Mouse (Mus musculus) lung, postnatal 0 days (tissue): ENCODE results near the gene Mob3c. TPM values are rescaled to one million over a fixed set of nuclear protein-coding genes. Genes with fewer than 3 reads are reported as not detected.

Experiments used
- ATAC-seq: fragments of 200-750 bp; cut with Nextera tagmentation; 2 replicates; pipeline ENCODE4 v1.8.0; 2017; ENCODE audit warnings: moderate library complexity
- DNase-seq: peaks from one replicate; pipeline ENCODE4 v3.0.0-alpha.2; 2016; ENCODE audit warnings: low spot score
- H3K27ac ChIP-seq: fragments of 300-500 bp; sonication (generic); 2 replicates; pipeline ENCODE4 v1.5.1; 2014; ENCODE audit warnings: antibody characterized with exemption, mild to moderate bottlenecking, low read length, mixed read lengths
- H3K27me3 ChIP-seq: fragments of 300-500 bp; sonication (generic); replicated peaks from 2 replicates; pipeline ENCODE4 v1.6.1; 2014; ENCODE audit warnings: low read length, mixed read lengths; ENCODE audit not compliant: insufficient read depth
- H3K36me3 ChIP-seq: fragments of 300-500 bp; sonication (generic); 2 replicates; pipeline ENCODE4 v1.6.1; 2014; ENCODE audit warnings: low read length, mixed read lengths; ENCODE audit not compliant: insufficient read depth
- H3K4me1 ChIP-seq: fragments of 300-500 bp; sonication (generic); 2 replicates; pipeline ENCODE4 v1.6.1; 2014; ENCODE audit warnings: antibody characterized with exemption, low read depth, low read length, mixed read lengths; ENCODE audit not compliant: insufficient read depth
- H3K4me2 ChIP-seq: fragments of 300-500 bp; sonication (generic); replicated peaks from 2 replicates; pipeline ENCODE4 v1.6.1; 2014; ENCODE audit warnings: low read depth, mild to moderate bottlenecking, low read length, moderate library complexity, mixed read lengths
- H3K4me3 ChIP-seq: fragments of 300-500 bp; sonication (generic); 2 replicates; pipeline ENCODE4 v1.5.1; 2014; ENCODE audit warnings: low read depth, low read length
- H3K9ac ChIP-seq: fragments of 300-500 bp; sonication (generic); replicated peaks from 2 replicates; pipeline ENCODE4 v1.6.1; 2014; ENCODE audit warnings: low read depth, mild to moderate bottlenecking
- H3K9me3 ChIP-seq: fragments of 300-500 bp; sonication (generic); 2 replicates; pipeline ENCODE4 v1.6.1; 2016; ENCODE audit warnings: low read length, mixed read lengths
- CTCF ChIP-seq: IDR thresholded peaks from 2 replicates; pipeline ENCODE4 v1.5.1; 2016; ENCODE audit warnings: antibody characterized with exemption, mild to moderate bottlenecking
- EP300 ChIP-seq: IDR thresholded peaks from 2 replicates; pipeline ENCODE4 v1.6.1; 2016; ENCODE audit warnings: antibody characterized with exemption, mild to moderate bottlenecking, control low read depth
- WGBS: fragments of 180-500 bp; shearing (Covaris S2); extraction: QIAGEN DNeasy Blood & Tissue Kit; methylation state at CpG from one replicate; pipeline ENCODE4 v1.1.7; 2014; 5-methylcytosine and 5-hydroxymethylcytosine counted together
- polyA plus RNA-seq: library from polyadenylated mRNA; unstranded; fragments of >200 nt; fragmentation: Nextera tagmentation; extraction: Ambion mirVana; gene quantifications from 2 replicates; pipeline ENCODE4 v1.2.1, GENCODE M21; 2015

Gene Mob3c
- polyA plus RNA-seq, 1 experiment from 2014 or later: 14.8 TPM

- Histone ChIP-seq H3K9me3 (no peaks in the 10 kb centered on the region), H3K9ac (no peak overlapping the region), H3K4me1 (no peaks in the 10 kb centered on the region), H3K36me3 (peaks cover 15% of the 10 kb centered on the region; the same call in 1 of the 2 replicates), H3K4me3 (no peak overlapping the region), H3K27me3 (no peaks in the 10 kb centered on the region), H3K27ac (no peak overlapping the region), H3K4me2 (no peak overlapping the region)
- DNase-seq (no peak), ATAC-seq (no peak; the same call in 1 of the 2 replicates)
- TF ChIP-seq CTCF: no peak
- no peak for TF ChIP-seq EP300
- 49% methylated on average over 8 of the region's 8 CpGs for WGBS
Observed at GRCm38 (mm10) chr4:115848990-115849677, 21.2 kb downstream of the Mob3c start.

- Histone ChIP-seq H3K36me3 (peaks cover 19% of the 10 kb centered on the region; the same call in 1 of the 2 replicates), H3K4me1 (no peaks in the 10 kb centered on the region), H3K4me2 (no peak overlapping the region), H3K27ac (no peak overlapping the region), H3K4me3 (no peak overlapping the region), H3K9ac (no peak overlapping the region), H3K27me3 (no peaks in the 10 kb centered on the region), H3K9me3 (no peaks in the 10 kb centered on the region)
- 74% methylated on average over 2 of the region's 2 CpGs for WGBS
- peak; percentile 33 for DNase-seq
- no peak for ATAC-seq
- TF ChIP-seq EP300: 0 out of 2 replicates have a peak, but pooled peaks have one; percentile 17
- no peak for TF ChIP-seq CTCF
Observed at GRCm38 (mm10) chr4:115850111-115850510, 22.2 kb downstream of the Mob3c start.

DNA sequence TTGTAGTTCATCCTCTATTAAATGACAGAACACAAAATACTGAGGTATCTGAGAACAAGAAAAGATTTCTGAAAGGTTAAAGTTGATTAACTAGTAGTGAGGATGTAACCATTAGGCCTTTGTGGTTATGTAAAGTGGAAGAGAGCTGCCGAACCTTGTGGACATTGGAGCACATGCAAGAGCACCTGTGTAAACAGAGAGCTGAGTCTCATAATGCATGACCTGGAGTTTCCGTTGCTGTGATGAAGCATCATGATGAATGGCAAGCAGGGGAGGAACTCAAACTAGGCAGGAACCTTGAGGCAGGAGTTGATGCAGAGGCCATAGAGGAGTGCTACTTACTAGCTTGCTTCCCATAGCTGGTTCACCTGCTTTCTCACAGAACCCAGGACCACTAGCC lies 22.7 kb downstream of the Mob3c start:
- Histone ChIP-seq H3K27me3 (no peaks in the 10 kb centered on the region), H3K9ac (no peak overlapping the region), H3K27ac (no peak overlapping the region), H3K4me2 (no peak overlapping the region), H3K36me3 (peaks cover 19% of the 10 kb centered on the region; the same call in 1 of the 2 replicates), H3K4me3 (no peak overlapping the region), H3K9me3 (no peaks in the 10 kb centered on the region), H3K4me1 (no peaks in the 10 kb centered on the region)
- DNase-seq: no peak
- no peak for TF ChIP-seq EP300
- TF ChIP-seq CTCF: no peak
- WGBS: 26% methylated on average over 2 of the region's 2 CpGs
- no peak for ATAC-seq

DNA sequence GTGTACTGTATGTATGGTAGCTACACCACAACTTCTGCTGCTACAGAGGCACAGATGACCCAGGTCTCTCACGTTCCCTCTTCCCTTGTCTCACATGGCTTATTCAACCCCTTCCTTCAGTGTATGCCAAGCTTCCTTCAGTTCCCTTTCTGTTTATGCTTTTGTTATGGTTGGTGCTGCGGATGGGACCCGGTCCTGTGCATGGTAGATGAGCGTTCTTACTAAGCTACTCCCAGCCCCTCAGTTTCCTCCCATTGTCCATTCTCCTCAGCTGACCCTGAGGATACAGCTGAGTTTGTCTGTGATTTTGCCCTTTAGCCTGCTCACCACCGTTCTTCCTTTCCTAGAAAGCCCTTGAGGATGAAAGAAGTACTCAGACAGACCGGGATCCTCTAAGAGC lies 23.7 kb downstream of the Mob3c start:
- no peaks in the 10 kb centered on the region for H3K4me1 ChIP-seq
- no peaks in the 10 kb centered on the region for H3K27me3 ChIP-seq
- no peak overlapping the region for H3K4me3 ChIP-seq
- no peak overlapping the region for H3K9ac ChIP-seq
- 60% methylated on average over 6 of the region's 6 CpGs for WGBS
- ATAC-seq (peak; percentile 63), DNase-seq (peak; percentile 22)
- TF ChIP-seq EP300 (peak; percentile 19; the same call in 1 of the 2 replicates), CTCF (no peak)
- no peak overlapping the region for H3K4me2 ChIP-seq
- no peak overlapping the region for H3K27ac ChIP-seq
- H3K9me3 ChIP-seq: no peaks in the 10 kb centered on the region
- H3K36me3 ChIP-seq: peaks cover 20% of the 10 kb centered on the region; the same call in 1 of the 2 replicates

GRCm38 (mm10) chr4:115855100-115855499 lies 27.2 kb downstream of the Mob3c start:
- Histone ChIP-seq H3K4me3 (no peak overlapping the region), H3K9me3 (no peaks in the 10 kb centered on the region), H3K27me3 (no peaks in the 10 kb centered on the region), H3K4me1 (no peaks in the 10 kb centered on the region), H3K36me3 (peaks cover 28% of the 10 kb centered on the region), H3K27ac (no peak overlapping the region), H3K9ac (no peak overlapping the region), H3K4me2 (no peak overlapping the region)
- TF ChIP-seq CTCF: no peak
- TF ChIP-seq EP300: no peak
- no peak for ATAC-seq
- DNase-seq: no peak
- 64% methylated on average over 6 of the region's 6 CpGs for WGBS

- ATAC-seq (no peak), DNase-seq (no peak)
- TF ChIP-seq EP300 (no peak), CTCF (no peak)
- no peaks in the 10 kb centered on the region for H3K27me3 ChIP-seq
- no peak overlapping the region for H3K9ac ChIP-seq
- H3K27ac ChIP-seq: no peak overlapping the region
- H3K9me3 ChIP-seq: no peaks in the 10 kb centered on the region
- H3K36me3 ChIP-seq: peaks cover 29% of the 10 kb centered on the region
- no peaks in the 10 kb centered on the region for H3K4me1 ChIP-seq
- no peak overlapping the region for H3K4me2 ChIP-seq
- WGBS: 70% methylated on average over 4 of the region's 4 CpGs
- no peak overlapping the region for H3K4me3 ChIP-seq
Observed at GRCm38 (mm10) chr4:115855609-115856008, 27.7 kb downstream of the Mob3c start.
